Mouse (Mus musculus) cerebellum, adult 2 months (tissue): Measurements from ENCODE around the gene Hspb2.

Experiments used
- CTCF ChIP-seq: fragments of 200-500 bp; IDR thresholded peaks from 2 replicates; pipeline ENCODE4 v1.5.1; 2011; ENCODE audit warnings: low read depth, mild to moderate bottlenecking, control low read depth, low read length, moderate library complexity, borderline replicate concordance; ENCODE audit not compliant: insufficient read depth
- POLR2A ChIP-seq: fragments of 200-500 bp; IDR thresholded peaks from 2 replicates; pipeline ENCODE4 v1.6.1; 2011; ENCODE audit warnings: low read length, control low read depth, borderline replicate concordance; ENCODE audit not compliant: insufficient read depth

GRCm38 (mm10) chr9:50704907-50705306, 47.2 kb downstream of the Hspb2 start:
- no peak for TF ChIP-seq POLR2A
- no peak for TF ChIP-seq CTCF
